Mouse (Mus musculus): ENCODE data around the gene Smad3.

Smad3 gene

DNA sequence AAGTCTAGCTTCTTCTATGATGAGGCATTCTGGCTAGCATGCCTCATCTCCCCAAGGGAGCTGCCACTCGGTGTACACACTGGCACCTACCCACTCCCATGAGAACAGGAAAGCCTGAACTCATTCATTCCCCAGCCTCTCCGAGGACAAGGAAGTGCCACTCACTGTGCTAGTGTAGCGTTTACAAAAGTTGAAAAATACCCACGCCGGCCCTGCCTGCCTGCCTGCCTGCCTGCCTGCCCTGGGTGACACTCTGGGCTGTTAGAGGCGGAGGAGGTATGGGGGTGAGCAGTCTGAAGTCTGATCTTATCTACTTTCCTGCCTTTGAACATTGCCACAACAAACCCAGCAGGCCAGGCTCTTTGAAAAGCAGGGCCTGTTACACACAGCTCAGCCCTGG, 37.1 kb downstream of the Smad3 start:
- DNase-seq (ENCODE audit: low spot score) = no peak

DNA sequence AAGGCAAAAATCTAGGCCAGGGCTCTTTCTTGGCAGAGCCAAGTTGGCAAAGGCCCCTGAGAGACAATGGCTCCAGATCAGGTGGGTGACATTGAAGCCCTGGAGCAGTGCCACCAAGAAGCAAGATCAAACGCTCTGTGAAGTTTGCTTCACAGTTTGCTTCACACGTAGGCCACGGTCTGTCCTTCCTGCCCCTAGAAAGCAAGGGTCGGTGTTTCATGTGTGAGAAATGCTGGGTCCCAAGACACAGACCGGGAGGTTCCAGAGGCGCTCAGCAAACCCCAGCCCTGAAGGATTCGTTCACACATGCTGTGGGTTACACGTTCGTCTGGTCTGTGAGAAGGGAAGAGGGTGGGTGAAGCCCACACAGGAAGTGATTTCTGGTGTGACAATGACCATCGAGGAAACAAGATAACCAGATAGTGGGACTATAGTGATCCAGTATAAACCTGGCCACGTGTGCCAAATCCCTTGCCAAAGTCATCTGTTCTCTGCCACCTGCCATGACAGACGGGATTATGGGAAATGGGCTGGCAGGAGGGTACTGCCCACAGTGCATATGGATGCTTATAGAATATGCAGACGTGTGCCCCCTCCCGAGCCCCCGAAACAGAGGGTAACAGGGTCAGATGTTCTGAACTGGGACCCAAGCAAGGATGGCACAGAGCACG, 37.9 kb downstream of the Smad3 start:
- DNase-seq (ENCODE audit: low spot score) = no peak

DNA sequence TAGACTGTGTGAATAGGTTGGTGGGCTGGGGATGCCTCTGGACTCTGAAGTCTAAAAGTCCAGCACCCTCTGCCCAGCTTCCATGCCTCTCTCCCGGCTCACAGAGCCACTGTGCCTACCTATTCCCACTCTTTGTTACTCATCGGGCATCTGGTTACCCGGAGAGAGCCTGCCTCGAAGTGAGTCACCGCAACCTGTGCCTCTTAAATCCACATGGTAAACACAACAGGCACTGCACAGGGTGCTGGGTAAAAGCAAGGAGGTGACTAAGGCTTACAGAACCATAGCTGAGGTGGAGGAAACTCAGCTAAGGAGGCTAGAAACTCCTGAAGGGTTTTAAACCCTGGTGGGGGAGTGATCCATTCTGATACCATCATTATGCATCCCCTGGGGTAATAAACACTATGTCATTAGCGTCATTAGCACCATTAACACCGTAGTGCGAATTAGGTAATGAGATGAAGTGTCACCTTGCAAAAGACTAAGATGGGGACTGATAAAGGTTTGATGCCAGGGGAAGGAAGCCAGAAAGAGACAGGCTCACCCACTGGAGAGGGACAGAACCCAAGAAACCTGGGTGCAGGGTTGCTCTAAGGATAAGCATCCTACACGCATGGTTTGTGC, 38.9 kb downstream of the Smad3 start:
- DNase-seq (ENCODE audit: low spot score) = no peak

DNA sequence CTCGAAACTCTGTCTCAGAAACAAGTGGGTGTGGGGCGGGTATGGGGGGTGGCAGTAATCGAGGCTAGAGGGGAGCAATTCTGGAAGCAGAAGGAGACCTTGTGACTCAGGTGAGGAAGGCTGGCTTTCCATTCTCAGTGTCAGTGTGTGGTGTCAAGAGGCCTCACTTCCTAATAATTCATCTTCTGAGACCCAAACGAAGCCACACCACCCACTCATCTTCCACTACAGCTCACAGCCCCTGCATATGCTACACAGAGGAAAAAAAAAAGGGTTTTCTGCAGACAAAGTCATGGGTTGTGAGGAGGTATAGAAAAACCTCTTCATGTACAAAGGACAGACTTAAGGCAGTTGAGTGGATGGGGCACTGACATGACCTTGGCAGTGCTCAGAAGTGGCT, 39.6 kb downstream of the Smad3 start:
- DNase-seq (ENCODE audit: low spot score) = no peak

DNA sequence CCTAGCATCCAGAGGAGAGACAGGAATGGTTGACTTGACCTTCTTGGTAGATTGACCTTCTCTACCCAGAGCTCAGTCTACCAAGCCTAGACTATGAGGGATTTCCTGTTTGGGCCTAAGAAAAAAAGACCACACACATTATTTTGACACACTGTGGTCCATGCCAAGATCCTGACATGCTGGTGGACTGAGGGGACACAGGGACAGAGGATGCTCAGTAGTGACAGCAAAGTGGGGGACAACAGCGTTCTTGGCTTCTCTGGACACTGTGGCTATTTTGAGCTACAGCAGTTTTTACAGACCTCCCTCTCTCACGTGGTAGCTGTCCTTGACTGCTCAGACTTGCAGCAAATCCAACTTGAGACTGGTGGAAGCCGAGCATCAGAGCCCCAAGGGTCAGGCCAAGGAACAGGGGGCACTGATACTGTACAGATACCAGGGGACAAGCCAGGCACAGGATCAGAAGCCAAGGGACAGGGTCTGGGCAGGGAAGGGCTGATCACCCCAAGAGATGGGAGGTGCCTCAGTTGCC, 40.3 kb downstream of the Smad3 start:
- no peak for DNase-seq (ENCODE audit: low spot score)

DNA sequence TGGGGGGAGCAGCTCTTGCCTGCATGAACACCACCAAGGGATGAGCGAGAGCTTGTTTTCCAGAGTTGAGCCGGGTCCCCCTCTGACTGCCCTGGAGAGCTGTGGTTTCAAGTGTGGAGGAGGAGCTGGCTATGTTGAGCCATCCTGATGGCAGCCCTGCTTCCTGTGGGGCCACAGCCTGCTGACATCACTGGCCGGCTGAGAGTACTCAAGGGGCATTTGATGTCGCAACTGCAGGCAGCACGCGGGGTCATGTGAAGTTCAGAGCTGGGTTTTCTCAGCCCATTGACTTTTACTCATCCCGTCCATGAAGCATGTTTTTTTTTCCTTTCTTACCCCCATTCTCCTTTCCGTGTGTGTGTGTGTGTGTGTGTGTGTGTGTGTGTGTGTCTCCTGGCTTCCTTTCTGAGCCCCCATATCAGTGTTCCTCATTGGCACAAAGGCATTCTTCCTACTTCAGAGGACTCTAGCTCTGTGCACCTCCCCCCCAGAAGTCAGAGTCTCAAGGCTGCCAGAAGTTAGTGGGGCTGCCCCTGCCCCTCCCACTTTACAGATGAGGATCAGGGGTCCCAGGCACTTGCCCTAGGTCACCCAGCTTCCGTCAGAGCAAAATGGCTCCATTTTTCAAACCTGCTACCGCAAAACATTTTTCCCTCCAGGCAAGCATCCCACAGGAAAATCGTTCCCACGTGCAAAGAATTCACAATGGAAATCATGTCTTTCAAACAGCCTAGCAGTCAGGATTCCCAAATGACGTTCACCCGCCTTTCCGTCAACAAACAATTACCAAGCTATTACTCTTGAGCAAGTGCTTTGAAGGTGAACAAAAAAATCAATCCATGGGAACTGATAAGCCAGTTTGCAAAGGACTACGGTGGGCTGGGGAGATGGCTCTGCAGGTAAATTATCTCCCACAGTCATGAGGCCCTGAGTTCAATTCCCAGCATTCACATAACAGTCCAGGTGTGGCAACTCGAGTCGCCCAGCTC, 41.4 kb downstream of the Smad3 start:
- no peak for DNase-seq (ENCODE audit: low spot score)

DNA sequence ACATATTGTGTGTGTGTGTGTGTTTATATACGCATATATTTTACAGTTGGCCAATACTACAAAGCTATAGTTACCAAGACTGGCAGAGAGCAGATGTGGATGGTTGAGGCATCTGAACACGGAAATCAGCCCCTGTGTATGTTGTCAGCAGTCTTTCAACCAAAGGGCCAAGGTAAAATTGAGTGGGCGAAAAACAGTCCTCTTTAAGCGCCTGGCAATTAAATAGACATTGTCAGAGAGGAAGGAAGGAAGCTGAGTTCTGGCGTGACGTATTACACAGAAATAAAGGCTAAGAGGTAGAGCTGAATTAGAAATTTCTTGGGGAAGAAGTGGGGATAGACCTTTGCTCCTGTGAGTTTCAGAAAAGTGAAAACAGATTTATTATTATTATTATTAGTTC, 43.2 kb downstream of the Smad3 start:
- no peak for DNase-seq (ENCODE audit: low spot score)

DNA sequence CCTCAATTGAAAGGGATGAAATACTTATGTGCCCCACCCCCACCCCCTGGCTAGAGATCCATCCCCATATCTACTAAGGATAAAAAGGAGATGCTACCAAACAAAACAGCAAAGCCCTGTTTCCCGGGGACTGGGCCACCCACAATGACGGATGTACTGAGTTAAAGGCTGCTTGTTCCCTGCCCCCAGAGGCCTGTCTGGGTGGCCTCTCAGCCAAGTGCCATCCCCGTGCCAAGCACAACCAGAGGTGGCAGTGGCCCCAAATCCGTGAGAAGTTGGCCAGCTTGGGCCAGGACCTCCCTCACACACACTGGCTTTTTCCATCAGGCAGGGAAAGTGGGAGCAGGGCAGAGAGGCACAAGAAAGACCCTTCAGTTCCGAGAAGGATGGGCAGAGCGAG, 45.0 kb downstream of the Smad3 start:
- DNase-seq (ENCODE audit: low spot score) = no peak

DNA sequence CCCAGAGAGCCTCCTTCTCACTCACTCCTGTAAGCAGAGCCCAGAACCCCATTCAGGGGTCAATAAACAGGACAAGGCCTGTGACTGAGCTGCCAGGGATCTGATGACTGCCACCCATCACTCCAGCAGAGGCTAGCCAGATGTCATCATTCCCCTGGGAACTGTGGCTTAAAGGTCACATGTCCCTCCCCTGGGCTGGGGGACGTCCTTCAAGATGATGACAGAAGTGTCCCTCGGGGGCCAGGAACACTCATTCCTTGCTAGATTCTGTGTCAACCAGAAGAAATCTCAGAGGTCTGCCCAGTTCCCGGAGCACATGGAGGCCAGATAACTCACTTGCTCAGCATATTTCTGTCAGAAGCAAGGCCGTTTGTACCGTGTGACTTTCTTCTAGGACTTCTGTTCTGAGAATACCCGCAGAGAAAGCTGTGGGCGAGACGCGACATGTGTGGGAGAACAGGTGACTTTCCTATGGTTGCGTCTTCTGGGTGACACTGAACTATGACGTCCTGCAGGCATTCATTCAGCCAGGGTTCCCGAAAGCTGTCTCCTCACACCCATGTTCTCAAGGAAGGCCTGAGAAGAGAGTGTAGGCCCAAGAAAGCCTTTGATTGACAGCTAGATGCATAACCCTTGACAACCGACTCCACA, 46.1 kb downstream of the Smad3 start:
- no peak for DNase-seq (ENCODE audit: low spot score)

DNA sequence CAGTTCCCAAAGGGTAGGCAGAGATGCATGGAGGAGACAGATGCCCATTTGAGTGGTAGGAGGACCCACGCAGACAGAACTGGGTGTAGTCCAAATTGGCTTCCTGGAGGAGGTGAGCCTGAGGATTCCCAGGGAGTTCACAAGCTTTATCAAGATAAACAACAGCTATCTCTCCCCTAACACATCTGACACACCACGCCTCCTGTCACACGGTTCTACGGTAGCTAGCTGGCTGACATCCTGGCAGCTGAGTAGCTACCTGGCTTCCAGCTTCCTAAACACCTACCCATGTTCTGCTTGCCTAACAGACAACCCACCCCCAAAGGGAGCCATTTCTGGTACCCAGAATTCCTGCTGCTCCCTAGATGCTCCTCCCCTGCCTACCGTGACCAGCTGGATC, 47.9 kb downstream of the Smad3 start:
- no peak for DNase-seq (ENCODE audit: low spot score)

DNA sequence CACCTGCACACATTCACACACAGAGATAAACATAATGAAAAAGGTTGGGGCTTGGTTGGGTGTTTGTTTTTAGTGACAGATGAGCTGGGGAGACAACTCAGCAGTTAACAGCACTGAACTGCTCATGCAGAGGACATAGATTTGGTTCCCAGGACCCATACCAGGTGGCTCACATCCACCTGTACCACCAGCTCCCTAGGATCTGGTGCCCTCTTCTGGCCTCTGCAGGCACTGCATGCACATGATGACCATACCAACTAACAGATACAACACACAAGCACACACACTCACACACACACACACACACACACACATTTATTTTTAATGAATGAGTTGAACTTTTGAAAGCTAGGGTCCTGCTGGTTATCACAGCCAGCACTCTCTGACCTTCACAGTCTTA, 48.5 kb downstream of the Smad3 start:
- no peak for DNase-seq (ENCODE audit: low spot score)

DNA sequence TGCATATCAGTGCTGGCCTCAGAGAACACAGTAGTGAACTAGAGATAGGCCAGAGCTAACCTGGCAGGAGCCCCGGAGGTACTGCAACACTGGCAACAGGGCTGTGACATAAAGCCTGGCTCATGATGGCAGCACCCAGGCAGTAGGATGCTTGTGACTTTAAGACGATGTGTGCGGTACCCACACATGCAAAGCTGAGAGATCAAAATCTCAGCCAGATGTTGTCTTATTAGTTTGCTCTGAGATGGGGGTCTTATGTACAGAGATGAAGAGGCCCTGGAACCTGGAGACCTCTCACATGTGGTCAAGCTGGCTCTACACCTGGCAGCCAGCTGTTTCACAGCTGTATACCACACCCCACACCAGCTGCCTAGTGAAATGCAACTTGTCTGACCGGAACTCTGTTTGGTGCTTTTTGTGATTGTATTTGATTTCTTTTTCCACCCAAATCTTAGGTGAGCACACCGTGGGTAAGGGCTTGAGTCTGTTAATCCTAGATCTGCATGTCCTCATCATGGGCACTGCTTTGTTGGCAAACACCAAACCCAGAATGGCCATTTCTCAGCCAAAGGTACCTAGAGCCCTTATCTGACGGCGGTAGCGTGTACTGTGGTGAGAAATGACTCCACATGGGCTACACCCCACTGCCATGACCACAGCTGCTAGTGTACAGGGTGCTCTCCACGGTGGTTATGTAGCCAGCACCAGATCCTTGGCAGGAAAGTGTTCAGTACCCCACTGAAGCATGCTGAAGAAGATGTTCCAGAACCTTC, 49.8 kb downstream of the Smad3 start:
- no peak for DNase-seq (ENCODE audit: low spot score)

DNA sequence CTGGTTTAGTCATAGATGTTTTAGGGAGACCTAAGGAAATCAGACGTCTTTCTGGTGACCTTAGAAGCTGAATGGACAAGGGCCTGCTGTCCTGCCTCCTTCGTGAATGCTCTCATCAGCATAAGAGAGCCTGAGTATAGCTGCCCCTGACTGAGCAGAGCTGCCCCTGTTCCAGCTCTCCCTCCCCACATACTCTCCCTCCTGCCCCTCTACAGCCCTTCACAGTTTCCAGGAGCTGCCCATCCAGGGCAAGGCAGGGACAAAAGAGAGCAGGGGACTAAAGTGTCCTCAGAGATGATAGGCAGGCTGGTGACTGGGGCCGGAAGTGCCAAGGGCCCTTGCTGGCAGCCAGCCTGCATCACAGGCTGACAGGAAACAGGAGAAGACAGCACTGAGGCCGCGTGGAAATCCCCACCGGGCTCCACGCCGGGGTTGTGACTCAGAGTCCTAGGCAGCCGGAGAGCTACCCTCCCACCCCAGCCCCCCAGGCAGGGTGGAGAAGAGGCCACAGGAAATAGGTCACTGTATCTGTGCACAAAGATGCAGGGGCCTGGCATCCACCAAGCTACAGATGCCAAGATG, 51.6 kb downstream of the Smad3 start:
- DNase-seq (ENCODE audit: low spot score) = no peak

DNA sequence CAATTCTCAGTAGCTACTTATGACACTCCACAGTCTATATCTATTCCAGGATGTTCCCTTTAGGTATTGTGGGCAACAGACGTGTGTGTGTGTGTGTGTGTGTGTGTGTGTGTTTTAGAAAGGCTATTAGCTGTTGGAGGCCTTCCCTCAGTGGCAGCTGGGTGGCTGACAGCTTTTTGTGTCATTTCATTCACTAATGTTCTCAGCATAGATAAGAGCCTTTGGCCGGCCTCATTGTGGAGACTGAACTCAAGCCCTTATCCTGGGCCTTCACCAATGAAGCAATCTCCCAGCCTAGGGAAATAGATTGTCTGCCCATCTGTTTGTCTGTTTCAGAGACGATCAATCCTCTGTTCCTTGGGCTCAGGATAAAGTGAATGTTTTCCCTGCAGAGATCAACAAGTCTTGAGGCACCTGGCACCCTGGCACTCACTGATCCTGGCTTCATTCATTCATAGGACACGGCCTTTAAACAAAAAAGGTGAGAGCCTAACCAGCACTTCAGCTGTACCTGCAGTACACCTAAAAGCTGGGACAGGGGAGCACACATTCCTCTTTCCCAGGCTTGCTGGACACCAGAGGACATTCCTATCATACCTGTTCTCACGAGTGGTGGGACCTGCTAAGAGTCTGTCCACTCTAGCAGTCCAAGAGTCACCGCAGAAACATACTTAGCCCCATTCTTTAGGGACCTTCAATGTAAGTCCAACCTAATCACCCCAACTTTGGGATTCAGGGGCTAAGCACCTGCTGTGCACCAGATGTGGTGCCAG, 52.6 kb downstream of the Smad3 start:
- DNase-seq (ENCODE audit: low spot score) = no peak

DNA sequence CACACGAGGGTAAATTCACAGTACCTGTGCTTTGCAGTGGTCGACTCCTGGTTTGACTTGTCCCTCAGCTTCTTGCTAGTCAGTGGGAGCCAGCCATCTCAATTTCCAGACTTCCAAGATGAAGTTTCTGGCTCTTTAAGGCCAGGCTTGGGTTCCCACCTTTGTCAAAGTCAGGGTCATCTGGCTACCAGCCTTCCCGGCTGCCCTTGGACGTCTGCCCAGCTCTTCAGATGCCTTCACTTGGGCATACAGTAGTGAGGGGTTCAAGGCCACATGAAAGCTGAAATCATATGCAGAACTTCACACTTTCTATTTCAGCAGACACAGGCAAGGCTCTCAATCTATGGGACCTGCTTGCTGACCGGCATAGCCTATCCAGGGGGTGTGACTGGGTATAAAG, 53.7 kb downstream of the Smad3 start:
- DNase-seq (ENCODE audit: low spot score) = no peak

DNA sequence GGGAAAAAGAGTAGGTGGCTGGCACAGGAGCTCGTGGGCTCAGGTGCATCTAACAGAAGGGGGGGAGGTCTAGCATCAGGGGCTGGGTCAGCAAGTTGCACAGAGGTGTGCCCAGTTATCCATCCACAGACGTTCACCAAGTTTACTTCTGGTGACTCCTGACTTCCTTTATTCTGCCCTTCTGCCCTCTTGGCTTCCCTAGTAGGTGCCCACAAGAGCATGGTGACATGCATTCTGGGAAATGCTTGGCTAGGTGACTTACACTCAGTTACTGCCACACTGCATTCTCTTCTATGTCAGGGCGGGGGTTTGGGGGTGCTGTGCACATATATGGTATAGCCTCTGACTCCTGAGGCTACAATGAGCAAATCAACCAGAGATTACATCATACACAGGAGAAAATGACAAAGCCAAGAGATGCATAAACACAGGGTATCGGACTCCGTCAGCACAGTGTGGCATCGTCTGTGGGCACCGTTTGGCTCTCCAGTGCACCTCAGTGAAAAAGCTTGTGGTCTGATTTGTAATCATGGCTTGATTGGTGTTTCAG, 54.5 kb downstream of the Smad3 start:
- DNase-seq (ENCODE audit: low spot score) = no peak

DNA sequence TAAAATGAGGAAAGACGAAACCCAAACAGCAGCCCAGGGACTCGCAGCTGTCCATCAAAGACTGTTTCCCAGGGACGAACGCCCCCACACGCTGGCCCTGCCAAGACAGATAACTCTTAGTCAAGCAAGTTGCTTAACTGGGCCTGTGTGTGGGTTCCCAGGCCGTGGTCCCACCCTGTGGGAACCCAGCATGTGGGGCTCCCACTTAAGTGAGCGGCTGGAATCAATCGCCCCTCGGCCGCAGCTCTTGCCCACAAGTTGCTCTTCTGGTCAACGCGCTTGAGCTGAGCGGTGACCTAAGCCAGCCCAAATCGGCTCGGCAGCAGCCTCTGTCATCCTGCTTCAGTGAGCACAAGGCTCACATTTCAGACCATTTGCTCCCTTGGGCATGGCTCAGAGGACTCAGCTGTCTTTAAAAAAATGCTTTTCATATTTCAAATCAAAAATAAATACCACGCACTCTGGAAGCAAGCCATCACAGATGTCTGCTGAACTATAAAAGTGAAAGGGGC, 55.2 kb downstream of the Smad3 start:
- DNase-seq (ENCODE audit: low spot score) = no peak

DNA sequence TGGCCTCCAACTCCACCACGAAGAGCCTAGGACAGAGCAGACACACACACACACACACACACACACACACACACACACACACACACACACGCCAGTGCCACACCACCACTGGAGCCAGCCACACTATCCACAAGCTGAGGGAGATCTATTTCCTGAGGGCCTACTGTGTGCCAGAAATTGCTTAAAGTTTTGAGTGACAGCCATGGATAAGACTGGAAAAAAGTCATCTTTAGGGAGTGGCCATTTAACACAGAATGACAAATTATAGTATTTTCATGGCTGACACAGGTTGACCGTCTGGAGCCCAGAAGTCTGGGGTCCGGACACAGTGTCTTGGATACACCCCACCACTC, 55.9 kb downstream of the Smad3 start:
- no peak for DNase-seq (ENCODE audit: low spot score)

DNA sequence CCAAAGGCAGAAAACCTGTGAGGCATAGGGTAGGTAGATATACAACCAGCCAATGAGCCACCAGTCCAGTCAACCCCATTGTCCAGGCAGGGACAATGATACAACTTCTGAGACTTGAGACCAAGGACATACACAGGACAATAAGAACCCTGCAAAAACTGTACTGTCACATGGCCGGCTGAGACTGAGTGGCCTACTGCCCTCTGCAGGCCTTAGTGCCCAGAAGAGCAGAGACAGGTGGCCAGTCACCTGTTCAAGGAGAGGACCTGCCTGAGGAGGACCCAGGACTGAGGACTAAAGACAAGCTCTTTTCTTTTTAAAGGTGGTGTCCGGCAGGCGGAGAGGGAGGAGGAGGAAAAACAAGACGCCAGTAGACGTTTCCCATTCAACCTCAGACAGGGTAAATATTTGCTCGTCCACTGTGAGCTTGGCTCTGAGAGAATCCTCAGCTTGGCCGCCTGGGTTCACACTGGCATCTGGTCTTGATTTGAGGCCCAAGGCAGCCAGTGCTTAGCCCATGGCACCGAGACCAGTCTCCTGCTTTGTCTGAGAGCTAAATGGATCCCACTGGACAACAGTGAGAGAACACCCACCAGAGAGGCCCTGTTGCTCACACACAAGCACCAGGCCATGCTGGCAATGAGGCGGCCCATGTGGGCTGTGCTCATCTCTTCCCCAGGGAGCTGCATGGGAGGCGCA, 56.4 kb downstream of the Smad3 start:
- no peak for DNase-seq (ENCODE audit: low spot score)
